Mouse (Mus musculus): ENCODE data around the gene Fam131c. TPM values are rescaled to one million over a fixed set of nuclear protein-coding genes. Genes with fewer than 3 reads are reported as not detected.

Gene Fam131c
- polyA plus RNA-seq, 2 experiments, result 0.03 to 0.09 TPM

DNA sequence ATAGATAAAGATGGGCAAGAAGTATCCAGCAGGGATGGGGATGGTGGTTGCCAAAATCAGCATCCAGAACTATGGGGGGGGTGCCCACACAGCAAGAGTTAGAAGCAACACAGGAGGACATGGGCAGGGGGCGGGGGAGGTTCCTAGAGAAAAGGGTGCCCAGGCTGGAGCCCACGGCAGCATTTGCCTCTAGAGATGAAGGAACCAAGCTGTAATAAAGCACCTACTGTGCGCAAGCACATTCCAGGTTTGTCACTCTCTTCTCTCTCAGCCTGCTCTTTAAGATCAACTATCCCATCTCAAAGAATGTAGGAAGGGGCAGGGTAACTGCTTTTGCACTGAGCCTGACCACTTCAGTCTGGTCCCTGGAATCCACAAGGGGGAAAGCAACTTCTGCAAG, 40.6 kb downstream of the Fam131c start:
- ATAC-seq (ENCODE audit: insufficient read depth), result no peak
- Histone ChIP-seq H3K9ac (replicated peaks) (no peak overlapping the region), H3K4me1 (replicated peaks; ENCODE audit: control insufficient read depth in 2 of 2, insufficient read depth in 2 of 2, low read length in 1 of 2) (no peaks in the 10 kb centered on the region), H3K27ac (no peak overlapping the region), H3K36me3 (replicated peaks; ENCODE audit: control insufficient read depth, insufficient read depth, low read depth) (no peaks in the 10 kb centered on the region), H3K27me3 (ENCODE audit: control insufficient read depth, insufficient read depth, low read length) (no peaks in the 10 kb centered on the region), H3K4me3 (ENCODE audit: insufficient read depth in 1 of 2, low read depth in 2 of 2, low read length in 2 of 2) (no peak overlapping the region), H3K9me3 (ENCODE audit: control insufficient read depth, low read length) (no peaks in the 10 kb centered on the region), H3K4me2 (ENCODE audit: low read depth) (no peak overlapping the region)
- DNase-seq (ENCODE audit: low read depth in 3 of 3, low spot score in 3 of 3), result no peak
- WGBS (ENCODE audit: insufficient replicate concordance), result 74% methylated on average over 3 of the region's 3 CpGs
- no peak for TF ChIP-seq CTCF (IDR thresholded peaks at IDR 0.05; ENCODE audit: low read depth)
- TF ChIP-seq EP300 (IDR thresholded peaks at IDR 0.05; ENCODE audit: low read depth), result no peak

DNA sequence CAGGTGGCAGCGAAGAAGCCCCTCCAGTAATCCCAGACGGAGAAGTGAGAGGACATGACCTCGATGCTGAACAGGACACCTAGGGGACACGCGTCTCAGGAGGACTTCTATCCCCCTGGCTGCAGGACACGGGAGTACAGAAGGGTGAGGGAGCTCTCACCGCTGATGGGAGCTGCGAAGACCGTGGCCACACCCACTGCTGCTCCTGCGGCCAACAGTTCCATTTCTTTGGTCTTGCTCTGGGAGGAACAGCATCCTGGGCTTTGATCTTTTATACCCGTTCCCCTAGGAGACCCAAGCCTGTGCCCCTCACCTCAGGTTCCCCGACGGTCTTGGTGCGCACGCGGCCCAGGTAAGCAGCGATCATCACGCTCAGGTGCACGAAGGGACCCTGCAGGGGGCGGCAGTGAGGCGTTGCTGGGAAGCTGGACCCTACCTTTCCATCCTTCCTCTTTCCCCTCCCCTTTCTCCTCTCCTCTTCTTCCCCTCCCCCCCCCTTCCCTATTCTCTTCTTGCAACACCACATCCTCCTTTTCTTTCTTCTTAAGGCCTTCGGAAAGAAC, 43.5 kb downstream of the Fam131c start:
- Histone ChIP-seq H3K4me2 (ENCODE audit: low read depth) (no peak overlapping the region), H3K9ac (replicated peaks) (no peak overlapping the region), H3K27ac (no peak overlapping the region), H3K4me1 (replicated peaks; ENCODE audit: control insufficient read depth in 2 of 2, insufficient read depth in 2 of 2, low read length in 1 of 2) (no peaks in the 10 kb centered on the region), H3K4me3 (ENCODE audit: insufficient read depth in 1 of 2, low read depth in 2 of 2, low read length in 2 of 2) (no peak overlapping the region), H3K36me3 (replicated peaks; ENCODE audit: control insufficient read depth, insufficient read depth, low read depth) (no peaks in the 10 kb centered on the region), H3K9me3 (ENCODE audit: control insufficient read depth, low read length) (no peaks in the 10 kb centered on the region), H3K27me3 (ENCODE audit: control insufficient read depth, insufficient read depth, low read length) (no peaks in the 10 kb centered on the region)
- DNase-seq (ENCODE audit: low read depth in 3 of 3, low spot score in 3 of 3) (no peak), ATAC-seq (ENCODE audit: insufficient read depth) (no peak)
- TF ChIP-seq EP300 (IDR thresholded peaks at IDR 0.05; ENCODE audit: low read depth) (no peak), CTCF (IDR thresholded peaks at IDR 0.05; ENCODE audit: low read depth) (peak; percentile 67)
- 19% methylated on average over 22 of the region's 22 CpGs for WGBS (ENCODE audit: insufficient replicate concordance)

DNA sequence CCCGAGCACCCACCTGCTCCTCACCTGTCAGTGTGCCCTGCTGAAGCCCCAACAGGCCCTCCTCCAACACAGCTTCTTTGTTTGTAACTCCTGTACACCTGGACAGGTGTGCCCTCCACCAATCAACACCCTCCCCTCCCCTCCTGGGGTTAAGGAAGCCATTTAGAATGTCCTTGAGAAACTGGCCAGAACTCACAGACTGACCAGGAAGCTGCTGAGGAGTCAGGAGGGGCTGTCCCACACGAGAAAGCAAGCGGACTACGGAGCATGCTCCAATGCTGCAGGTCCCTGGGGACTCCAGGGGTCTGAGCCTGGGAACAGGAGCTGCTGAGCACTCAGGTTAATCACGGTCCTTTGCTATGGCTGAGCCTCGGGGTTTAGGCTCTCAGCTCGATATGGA, 47.9 kb downstream of the Fam131c start, which contains the start of gene Clcnkb:
Clcnkb (minus strand) TSS at position 91 of the 400 bp plus-strand sequence.
- H3K4me1 ChIP-seq (replicated peaks; ENCODE audit: control insufficient read depth in 2 of 2, insufficient read depth in 2 of 2, low read length in 1 of 2), result no peaks in the 10 kb centered on the region
- WGBS (ENCODE audit: insufficient replicate concordance), result 50% methylated on average over 7 of the region's 7 CpGs
- no peak for TF ChIP-seq EP300 (IDR thresholded peaks at IDR 0.05; ENCODE audit: low read depth)
- TF ChIP-seq CTCF (IDR thresholded peaks at IDR 0.05; ENCODE audit: low read depth), result no peak
- H3K4me2 ChIP-seq (ENCODE audit: low read depth), result no peak within 1 kb of the TSS
- no peak for ATAC-seq (ENCODE audit: insufficient read depth)
- H3K9me3 ChIP-seq (ENCODE audit: control insufficient read depth, low read length), result no peaks in the 10 kb centered on the region
- DNase-seq (ENCODE audit: low read depth in 3 of 3, low spot score in 3 of 3), result no peak
- no peak within 1 kb of the TSS for H3K4me3 ChIP-seq (ENCODE audit: insufficient read depth in 1 of 2, low read depth in 2 of 2, low read length in 2 of 2)
- no peaks in the 10 kb centered on the region for H3K27me3 ChIP-seq (ENCODE audit: control insufficient read depth, insufficient read depth, low read length)
- no peaks in the 10 kb centered on the region for H3K36me3 ChIP-seq (replicated peaks; ENCODE audit: control insufficient read depth, insufficient read depth, low read depth)
- H3K9ac ChIP-seq (replicated peaks), result no peak within 1 kb of the TSS
- H3K27ac ChIP-seq, result no peak within 1 kb of the TSS

DNA sequence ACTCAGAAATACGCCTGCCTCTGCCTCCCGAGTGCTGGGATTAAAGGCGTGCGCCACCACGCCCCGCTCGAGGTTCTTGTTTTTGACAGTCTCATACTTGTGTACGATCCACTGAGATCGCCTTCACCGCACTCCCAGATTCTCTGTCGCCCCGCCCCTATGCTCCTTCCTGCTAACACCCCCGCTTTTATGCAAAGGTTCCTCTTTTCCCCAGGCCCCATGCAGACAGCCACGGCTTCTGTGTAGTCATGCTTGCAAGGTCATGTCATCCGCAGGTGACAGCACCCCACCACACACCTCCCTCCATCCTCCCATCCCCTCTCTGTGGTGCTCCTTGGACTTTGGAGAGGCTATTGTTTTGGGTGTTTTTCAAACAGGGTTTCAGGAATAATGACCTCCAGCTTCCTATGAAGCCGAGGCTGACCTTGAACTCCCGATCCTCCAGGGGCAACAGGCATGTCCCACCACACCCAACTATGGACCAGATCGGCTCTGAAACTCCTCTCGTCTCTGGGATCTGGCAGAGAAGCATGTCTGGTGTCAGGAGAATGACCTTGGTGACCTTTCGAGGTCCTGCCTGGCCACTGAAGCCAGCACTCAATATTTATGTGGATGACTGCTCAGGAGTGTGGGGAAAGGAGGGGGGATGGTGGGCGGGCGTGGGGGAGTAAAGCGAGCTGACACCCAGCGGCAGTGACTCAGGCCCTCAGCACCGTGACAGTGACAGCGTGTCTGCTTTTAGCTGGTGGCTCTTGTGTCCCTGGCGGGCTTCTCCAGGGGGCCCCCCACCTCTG, 51.6 kb downstream of the Fam131c start:
- no peaks in the 10 kb centered on the region for H3K27me3 ChIP-seq (ENCODE audit: control insufficient read depth, insufficient read depth, low read length)
- TF ChIP-seq CTCF (IDR thresholded peaks at IDR 0.05; ENCODE audit: low read depth) (no peak), EP300 (IDR thresholded peaks at IDR 0.05; ENCODE audit: low read depth) (no peak)
- DNase-seq (ENCODE audit: low read depth in 3 of 3, low spot score in 3 of 3) (peak in 1 of 3 experiments; percentile 24), ATAC-seq (ENCODE audit: insufficient read depth) (no peak)
- no peak overlapping the region for H3K27ac ChIP-seq
- no peak overlapping the region for H3K4me3 ChIP-seq (ENCODE audit: insufficient read depth in 1 of 2, low read depth in 2 of 2, low read length in 2 of 2)
- H3K9ac ChIP-seq (replicated peaks), result no peak overlapping the region
- H3K36me3 ChIP-seq (replicated peaks; ENCODE audit: control insufficient read depth, insufficient read depth, low read depth), result no peaks in the 10 kb centered on the region
- no peak overlapping the region for H3K4me2 ChIP-seq (ENCODE audit: low read depth)
- WGBS (ENCODE audit: insufficient replicate concordance), result 12% methylated on average over 27 of the region's 27 CpGs
- no peaks in the 10 kb centered on the region for H3K4me1 ChIP-seq (replicated peaks; ENCODE audit: control insufficient read depth in 2 of 2, insufficient read depth in 2 of 2, low read length in 1 of 2)
- no peaks in the 10 kb centered on the region for H3K9me3 ChIP-seq (ENCODE audit: control insufficient read depth, low read length)

DNA sequence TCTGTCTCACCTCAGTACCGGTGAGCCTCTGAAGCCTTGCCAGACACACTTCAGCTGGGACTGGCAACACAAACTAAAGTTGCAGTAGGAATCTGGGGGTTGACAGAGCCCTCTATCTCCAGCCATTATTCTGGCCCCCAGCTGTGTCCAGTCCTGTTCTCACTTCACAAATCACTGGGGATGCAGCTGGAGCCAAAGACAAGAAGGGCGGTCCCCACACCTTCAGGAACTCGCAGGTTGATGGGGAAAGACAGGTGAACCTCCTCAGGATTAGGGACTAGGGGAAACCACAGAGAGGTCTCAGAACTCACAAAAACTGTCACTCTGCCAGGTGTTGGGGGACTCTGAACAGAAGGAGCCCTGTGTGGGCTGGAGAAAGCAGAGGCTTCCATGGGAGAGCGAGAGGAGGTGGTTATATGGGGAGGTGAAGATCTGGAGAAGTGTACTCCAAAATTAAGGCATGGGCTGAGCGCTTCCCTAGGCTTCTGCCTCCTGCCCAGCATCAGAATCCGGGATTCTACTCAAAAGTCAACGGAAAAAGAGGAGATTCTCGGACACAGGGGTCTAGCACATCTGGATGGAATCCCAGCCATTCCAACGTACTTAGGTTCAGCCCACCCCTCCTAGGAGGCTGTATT, 52.3 kb downstream of the Fam131c start, which contains the start of gene Hspb7:
Hspb7 (plus strand) TSS at position 588 of the 638 bp plus-strand sequence.
- no peaks in the 10 kb centered on the region for H3K4me1 ChIP-seq (replicated peaks; ENCODE audit: control insufficient read depth in 2 of 2, insufficient read depth in 2 of 2, low read length in 1 of 2)
- H3K27me3 ChIP-seq (ENCODE audit: control insufficient read depth, insufficient read depth, low read length), result no peaks in the 10 kb centered on the region; the same call in 1 of the 2 replicates
- ATAC-seq (ENCODE audit: insufficient read depth), result no peak
- H3K36me3 ChIP-seq (replicated peaks; ENCODE audit: control insufficient read depth, insufficient read depth, low read depth), result no peaks in the 10 kb centered on the region
- no peak for TF ChIP-seq CTCF (IDR thresholded peaks at IDR 0.05; ENCODE audit: low read depth)
- no peak for TF ChIP-seq EP300 (IDR thresholded peaks at IDR 0.05; ENCODE audit: low read depth)
- no peak within 1 kb of the TSS for H3K4me3 ChIP-seq (ENCODE audit: insufficient read depth in 1 of 2, low read depth in 2 of 2, low read length in 2 of 2)
- WGBS (ENCODE audit: insufficient replicate concordance), result 39% methylated on average over 9 of the region's 9 CpGs
- no peak within 1 kb of the TSS for H3K4me2 ChIP-seq (ENCODE audit: low read depth)
- no peak within 1 kb of the TSS for H3K9ac ChIP-seq (replicated peaks)
- no peaks in the 10 kb centered on the region for H3K9me3 ChIP-seq (ENCODE audit: control insufficient read depth, low read length)
- H3K27ac ChIP-seq, result no peak within 1 kb of the TSS
- DNase-seq (ENCODE audit: low read depth in 3 of 3, low spot score in 3 of 3), result no peak
